In genomic region chr4:51749153-51749552, GRCm38 (mm10) we compare ENCODE assay signal across 9 mouse cellular contexts.
"Had no signal": no experiment of that assay in that cellular context is flagged by ENCODE, and none has a peak within 500 bp of the region (broad histone marks: within the 10 kb centered on the region; RNA-seq: fewer than 3 reads in every experiment).

No protein-coding gene starts in this region.

- H3K27ac ChIP-seq: kidney, embryonic 15.5 days; limb, embryonic 13.5 days; liver, embryonic 14.5 days; stomach, embryonic 15.5 days had no signal

- H3K9ac ChIP-seq: kidney, embryonic 15.5 days; limb, embryonic 13.5 days; liver, embryonic 14.5 days; stomach, embryonic 15.5 days had no signal

- H3K27me3 ChIP-seq: kidney, embryonic 15.5 days; limb, embryonic 13.5 days; stomach, embryonic 15.5 days had no signal

- H3K4me1 ChIP-seq: kidney, embryonic 15.5 days; limb, embryonic 13.5 days; stomach, embryonic 15.5 days had no signal

- H3K36me3 ChIP-seq: kidney, embryonic 15.5 days; limb, embryonic 13.5 days; stomach, embryonic 15.5 days had no signal

- H3K4me2 ChIP-seq: kidney, embryonic 15.5 days; limb, embryonic 13.5 days; stomach, embryonic 15.5 days had no signal

- DNase-seq: kidney, adult 2 months; kidney, postnatal 14 days; lung, adult 18-20 months; right cerebral cortex, postnatal 14 days; thymus, postnatal 36 days had no signal

- H3K4me3 ChIP-seq: kidney, embryonic 15.5 days; limb, embryonic 13.5 days; stomach, embryonic 15.5 days had no signal

- H3K9me3 ChIP-seq: kidney, embryonic 15.5 days; limb, embryonic 13.5 days; stomach, embryonic 15.5 days had no signal
